Mouse (Mus musculus): ENCODE measurements around the gene Npdc1.

DNA sequence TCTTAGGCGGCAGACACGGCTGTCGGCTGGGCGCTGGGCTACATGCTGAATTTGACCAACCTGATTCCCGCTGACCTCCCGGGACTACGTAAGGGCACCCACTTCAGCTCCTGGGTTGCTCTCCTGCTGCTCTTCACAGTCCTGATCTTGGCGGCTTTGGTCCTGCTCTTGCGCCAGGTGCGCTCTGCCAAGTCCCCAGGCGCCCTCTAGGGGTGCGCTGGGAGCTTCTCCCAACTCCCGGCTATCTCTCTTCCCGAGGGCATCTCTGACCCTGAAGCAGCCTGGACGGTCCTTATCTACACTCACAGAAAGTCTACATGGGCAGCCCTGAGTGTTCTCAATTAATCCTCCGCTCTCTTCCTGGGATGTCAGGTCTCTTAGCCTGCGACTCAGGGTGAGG is 1.6 kb downstream of the Npdc1 start:
- peak; percentile 53; the same call in 1 of the 2 replicates for TF ChIP-seq CTCF (IDR thresholded peaks at IDR 0.05; ENCODE audit: borderline replicate concordance, insufficient read depth, low read length)
- no peak for TF ChIP-seq POLR2A (IDR thresholded peaks at IDR 0.05; ENCODE audit: low read depth, low read length)

Data from embryonic fibroblast, embryonic 13.5 days (primary cell).